Mouse (Mus musculus): ENCODE results near the gene Grem2.

Grem2 gene

DNA sequence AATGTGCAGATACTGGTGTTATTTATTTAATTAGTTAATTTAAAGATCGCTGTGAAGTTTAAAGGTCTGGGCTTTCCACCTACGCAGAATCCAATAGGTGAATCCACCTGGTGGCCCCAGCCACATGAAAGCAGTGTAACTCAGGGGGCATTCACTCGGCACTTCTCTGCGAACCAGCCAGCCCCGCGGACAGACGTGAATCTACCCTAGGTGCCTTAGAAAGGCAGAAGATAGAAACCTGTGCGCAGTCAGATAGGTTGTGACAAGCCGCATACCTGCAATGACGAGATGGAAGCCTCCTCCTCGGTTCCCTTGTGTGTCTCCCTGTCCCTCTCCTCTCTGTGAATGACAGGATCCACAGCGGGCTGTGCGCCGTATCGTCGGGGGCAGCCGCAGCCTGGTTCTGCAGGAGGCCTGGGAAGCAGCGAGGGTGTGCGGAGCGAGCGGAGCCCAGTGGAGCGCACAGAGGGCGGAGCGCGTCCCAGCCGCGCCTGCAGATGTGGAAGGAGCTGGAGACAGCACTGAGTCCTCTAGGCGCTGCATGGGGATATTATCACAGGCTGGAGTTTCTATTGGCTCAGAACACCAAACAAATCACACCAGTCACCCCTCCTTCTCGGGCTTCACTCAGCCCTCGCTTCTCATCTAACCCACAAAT lies at the start of gene Grem2:
Gene Grem2, minus strand, starts transcription at position 522 of the 658 bp plus-strand sequence.
- no peak for DNase-seq

DNA sequence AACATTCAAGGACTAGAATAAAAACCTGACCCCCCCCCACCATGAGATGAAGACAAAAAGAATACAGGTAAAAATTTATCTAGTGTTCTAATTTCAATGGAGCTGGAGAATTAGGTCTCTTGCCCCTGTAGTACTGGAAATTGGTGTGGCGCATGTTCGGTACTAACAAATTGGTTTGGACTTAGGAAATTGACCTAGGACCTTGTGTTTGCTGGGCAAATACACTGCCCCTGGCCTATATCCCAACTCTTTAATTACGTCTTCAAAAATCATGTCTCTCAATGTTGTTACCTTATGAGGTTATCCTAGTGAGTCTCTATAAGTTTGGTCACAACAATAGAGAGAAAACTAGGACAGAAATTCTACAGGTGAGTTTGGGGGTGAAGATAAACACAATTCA lies 38.2 kb upstream of the Grem2 start:
- no peak for DNase-seq

DNA sequence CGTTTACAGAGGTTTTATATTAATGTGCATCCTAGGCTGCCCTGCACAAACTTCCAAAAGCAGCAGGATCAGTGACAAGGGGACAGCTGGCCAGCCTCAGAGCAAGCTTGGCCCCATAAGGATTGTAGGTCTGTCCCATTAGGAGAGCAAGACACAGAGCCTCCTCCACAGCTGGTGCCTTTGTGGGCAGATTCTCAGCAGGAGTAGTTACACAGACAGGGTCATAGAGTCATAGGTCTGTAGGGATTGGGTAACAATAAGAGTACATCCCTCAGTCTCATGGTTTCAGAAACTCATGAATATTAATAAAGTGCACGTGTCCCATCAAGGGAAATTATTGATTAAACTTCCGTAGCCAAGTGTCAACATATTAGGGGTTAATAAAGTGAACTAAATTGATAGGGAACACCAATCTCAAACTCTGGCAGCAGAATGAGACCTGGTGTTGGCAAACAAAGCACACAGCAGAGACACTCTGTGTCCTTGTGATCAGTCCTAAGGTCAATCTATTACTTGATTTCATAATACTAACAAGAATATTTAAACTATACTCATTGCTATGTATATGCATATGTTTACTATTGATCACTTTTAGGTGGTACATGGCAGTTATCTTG lies 9.5 kb upstream of the Grem2 start:
- DNase-seq = no peak

DNA sequence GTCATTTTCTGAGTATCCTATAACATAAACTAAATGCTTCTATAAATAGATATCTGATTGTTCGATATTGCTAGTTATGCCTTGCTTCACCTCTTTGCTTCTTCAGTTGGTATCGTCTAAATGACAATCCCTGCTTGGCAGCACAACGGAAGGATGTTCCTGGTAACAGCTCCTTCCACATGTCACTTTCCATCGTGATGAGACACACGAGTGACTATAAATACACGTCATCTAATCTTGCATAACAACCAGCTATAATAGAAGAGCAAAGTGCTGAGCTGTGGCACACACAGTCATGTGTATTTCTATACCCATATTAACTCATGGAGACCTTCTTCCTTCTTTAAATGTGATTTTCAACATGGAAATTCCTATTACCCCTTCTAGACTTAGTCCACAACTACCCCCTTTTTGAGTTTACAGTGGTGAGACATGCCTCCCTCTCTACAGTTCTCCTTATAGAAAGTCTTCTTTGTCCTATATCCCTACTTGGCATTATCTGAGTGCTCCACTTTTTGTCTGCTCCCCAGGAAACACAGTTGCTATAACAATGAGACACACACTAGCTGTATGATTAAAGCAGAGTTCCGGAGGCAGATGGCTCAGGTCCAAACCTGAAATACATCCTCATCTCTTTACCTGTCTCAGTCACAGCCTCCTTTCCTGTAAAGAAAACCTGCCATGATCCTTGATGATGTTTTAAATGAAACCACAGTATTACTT lies 8.0 kb upstream of the Grem2 start:
- no peak for DNase-seq

DNA sequence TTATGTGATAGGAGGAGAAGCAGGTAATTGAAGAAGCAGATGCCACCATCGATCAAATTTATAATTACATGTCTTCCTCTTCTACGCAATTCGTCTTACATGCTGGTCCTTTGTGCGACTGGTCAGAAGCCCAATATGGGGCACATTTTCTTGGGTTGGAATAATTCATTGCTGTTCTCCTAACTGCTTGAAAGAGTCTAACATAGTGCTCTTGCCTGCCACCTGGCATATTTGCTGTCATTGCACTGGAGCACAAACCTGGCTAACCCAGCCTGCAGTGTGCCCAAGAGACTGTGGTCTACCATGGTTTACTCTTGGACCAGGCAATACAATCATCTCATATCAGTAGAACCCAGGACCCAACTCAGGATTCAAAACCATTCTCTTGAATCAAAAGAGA lies 2.7 kb downstream of the Grem2 start:
- no peak for DNase-seq

DNA sequence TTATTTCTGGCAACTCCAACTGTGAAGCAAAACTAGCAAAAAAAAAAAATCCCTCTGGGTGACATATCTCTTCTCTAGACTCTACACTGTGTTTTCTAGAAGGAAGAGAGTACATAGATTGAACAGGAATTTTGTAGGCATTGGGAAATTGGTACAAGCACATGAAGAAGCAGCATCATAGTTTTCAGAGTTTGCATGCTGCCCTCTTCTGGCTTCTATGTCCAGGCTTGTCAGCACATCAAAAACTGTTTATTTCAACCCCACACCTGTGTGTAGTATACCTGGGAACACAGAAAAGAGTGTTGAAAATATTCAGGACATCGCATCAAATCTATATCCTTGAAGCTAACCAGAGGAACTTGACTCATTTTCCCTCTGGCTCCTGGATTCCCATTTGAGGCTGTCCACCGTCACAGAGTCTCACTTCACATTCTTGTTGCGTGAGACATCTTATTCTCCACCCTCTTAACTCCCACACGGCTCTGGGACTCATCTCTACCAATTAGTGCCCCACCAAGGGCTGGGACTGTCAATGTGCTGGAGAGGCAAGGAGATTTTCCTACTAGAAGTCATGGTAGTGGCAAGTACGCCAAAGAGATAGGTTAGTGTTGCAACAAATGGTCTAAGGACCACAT lies 3.3 kb downstream of the Grem2 start:
- DNase-seq = no peak

DNA sequence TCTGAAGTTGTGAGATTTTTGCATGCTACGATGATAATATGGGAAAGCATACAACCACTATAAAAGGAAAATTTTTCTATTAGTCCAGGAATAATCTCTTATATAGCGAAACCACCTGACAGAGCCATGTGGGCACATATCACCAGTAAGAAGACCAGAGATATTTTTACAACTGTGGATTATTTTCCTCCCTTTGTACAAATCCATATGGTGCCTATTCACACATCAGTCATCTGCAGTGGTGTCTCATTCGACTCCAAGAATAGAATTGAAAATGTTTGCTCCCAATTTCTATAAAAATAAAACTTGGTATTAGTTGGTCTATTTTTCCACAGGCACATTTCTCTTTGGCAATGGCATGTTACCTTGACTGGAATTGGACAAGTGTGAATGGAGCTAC lies 11.8 kb downstream of the Grem2 start:
- DNase-seq = no peak

DNA sequence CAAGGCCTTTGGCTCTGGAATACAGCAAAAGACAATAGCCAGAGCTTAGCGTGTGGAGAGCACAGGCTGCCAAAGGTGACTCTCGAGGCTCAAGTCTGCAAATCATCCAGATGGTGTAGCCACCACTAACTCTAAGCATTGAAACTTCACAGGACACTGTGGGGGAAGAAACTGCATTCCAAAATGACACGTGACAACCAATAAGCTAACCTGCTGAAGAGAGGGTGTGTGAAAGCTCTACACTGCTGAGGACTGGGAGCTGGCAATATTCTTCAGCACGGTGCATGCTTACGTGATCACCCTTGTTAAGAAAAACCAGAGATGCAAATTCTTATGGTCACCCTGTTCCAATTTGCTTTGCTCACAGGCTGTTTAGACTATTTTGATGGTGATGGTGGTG lies 13.4 kb downstream of the Grem2 start:
- no peak for DNase-seq

DNA sequence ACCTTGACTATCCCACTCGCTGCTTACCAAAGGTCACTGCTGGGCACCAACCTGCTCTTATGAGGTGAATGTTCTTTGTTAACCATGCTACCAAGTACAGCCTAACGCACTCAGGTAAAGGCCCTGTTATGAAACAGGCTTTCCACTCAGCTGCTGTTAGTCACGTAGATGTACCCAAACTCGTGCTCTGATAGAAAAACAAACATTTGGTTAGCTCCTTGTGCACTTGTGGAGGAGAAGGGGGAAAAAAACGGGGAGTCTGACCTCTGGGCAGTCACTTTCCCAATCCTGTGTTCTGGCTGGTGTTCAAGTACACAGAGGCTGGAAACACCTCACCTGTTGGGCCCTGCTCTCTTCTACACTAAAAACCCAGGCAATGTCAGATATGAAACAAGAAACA lies 14.0 kb downstream of the Grem2 start:
- no peak for DNase-seq

DNA sequence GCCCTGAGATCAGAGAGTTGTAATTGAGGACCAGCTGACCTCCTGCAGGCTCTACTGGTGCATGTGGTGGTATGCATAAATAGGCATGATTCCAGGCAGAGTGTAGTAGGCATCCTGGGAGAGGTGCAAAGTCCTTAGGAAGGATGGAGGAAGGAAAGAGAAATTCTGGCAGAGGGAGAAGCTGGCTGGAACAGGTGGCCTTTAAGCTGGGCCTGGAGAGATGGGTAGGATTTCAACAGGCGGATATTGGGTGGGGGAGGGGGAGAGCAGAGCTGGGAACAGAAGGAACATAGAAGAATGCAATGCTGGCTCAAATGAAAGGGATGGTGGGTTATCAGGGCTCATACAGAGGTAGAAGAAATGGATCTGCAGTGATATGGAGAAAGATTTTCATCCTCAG lies 18.9 kb downstream of the Grem2 start:
- no peak for DNase-seq

DNA sequence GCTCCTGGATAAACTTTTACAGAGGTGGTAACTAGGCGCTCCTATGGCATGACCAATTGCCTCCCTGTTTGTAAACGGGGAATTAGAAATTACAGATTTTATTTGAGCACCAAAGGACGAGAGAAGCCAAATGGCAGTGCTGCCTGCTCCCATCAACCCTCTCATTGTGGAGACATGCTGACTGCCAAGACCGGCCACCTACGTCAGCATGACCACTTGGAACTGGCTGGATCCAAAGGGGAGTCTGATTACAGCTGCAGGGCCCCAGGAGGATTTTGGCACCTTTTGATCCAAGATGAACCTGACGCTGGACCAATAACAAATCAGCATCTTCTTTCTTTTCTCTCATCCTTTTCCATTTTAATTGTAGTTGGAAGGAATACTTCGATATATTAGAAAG lies 29.1 kb downstream of the Grem2 start:
- no peak for DNase-seq

DNA sequence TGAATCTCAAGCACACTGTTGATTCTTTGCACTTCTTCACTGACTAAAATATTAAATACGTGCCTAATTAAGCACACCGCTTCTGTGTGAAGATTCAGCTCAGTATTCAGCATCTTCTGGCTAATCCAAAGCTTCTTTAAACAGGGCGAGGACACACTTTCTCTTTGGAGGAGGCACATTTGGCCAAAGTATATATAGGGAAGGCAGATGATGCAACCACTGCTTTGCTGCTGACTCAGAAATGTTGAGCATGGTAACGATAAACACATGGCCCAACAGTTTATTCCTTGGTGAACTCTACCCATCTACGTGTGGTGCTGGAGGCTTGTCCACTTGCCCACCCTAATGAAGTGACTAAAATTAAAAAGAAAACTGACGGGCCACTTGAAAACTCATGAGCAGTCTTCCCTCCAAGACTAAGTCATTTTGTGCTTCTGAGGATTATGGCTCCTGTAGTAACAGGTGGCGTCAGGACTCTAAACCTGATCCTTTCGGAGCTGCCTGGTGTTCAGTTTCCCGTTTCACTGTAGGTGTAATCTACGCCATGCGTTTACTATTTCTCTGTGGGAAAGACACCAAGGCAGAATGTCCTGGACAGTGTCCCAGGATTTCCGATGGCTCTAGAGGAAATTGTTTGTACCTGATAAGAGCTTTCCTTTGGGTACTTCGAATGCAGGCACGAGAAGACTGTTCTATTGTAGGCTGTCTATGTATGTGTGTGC lies 32.8 kb downstream of the Grem2 start:
- DNase-seq = no peak

DNA sequence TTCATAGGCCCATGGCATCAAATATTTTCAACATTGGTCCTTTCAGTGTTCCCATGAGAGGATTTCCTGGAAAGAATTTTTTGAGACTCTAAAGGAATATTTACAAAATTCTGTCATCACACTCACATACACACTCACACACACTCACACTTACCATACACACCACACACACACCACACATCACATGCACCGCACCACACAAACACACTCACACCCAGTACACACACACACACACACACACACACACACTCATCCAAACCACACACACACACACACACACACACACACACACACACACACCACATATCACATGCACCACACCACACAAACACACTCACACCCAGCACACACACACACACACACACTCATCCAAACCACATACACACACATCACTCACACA lies 33.5 kb downstream of the Grem2 start:
- no peak for DNase-seq

DNA sequence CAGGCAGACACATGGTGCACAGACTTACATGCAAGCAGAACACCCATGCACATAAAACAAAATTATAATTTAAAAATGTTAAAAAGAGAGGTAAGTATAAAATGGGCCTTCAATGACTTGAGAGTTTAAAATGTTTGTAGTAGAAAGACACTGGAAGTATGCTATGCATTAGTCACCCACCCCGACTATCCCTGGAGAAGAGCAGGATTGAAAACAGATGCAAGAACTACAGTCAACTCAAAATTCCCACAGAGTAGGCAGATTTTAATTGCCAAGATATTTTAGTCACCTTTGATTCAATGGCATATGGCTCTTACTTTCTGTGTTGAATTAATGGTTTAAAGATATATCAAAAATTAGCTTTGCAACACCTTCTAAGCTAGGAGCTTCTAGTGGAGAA lies 39.1 kb downstream of the Grem2 start:
- no peak for DNase-seq

DNA sequence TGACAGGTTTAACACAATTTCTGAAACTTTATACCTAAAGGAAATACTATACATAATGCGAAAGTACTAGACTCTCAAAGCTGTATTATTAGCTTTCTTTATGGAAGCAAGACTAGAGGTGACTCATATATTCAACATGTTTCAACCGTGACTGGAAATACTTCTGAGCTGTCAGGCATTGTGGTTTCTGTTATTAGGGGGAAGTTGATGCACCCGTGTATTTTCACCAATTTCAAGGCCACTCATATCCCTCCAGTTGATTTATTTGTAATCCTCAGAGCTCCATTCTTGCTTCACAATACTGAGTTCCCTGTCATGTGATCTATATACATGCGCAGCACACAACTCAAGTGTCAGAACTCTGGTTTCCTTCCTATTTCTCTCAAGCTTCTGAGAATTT lies 46.4 kb downstream of the Grem2 start:
- no peak for DNase-seq

DNA sequence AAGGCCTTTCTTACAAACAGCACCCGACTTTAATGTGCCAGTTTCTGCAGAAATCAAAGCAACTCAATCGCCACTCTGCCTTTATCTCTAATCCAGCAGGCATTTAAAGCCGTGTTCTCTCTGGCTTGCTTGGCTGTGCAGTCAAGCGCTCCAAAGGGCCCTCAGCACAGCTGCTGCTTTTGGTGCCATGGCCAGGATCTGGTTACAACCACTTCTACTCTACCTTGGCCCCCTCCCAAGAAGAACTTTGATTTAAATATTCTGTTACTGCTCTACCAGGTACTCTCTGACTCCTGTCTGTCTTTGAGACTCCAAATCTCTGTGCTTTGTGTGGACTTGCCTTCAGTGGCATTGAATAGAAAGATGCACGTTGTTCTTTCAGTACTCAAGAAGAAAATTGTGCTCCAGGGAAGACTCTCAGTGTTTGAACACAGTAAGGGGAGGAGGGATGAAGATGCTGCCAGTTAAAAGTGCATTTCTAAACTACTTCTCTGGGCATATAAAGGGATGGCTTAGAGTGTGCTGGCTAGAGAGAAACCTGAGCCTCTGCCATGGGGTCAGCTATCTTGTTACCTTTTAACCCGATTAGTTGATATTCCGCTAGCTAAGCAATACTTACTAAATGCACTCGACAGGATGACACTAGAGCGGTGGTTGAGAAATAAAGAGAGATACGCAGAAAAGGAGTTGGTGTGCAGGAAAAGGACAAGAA lies 61.1 kb downstream of the Grem2 start:
- no peak for DNase-seq

DNA sequence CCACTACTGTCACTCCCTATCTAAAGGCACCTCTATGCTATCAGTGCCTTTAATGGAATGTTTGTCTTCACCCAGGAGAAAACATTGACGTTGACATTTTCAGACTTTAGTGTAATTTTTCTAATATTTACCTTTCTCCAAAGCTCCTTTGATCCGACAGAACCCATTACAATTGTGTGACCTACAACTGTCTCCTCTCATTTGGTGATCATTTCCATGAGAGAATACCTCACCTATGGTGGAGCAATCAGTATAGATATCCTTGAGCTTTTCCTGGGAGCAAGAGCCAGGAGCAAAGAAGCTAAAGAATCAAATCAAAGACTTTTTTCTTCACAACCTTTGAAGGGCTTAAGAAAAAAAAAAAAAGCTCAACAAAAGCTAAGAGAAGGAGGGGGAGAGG lies 65.4 kb downstream of the Grem2 start:
- no peak for DNase-seq

DNA sequence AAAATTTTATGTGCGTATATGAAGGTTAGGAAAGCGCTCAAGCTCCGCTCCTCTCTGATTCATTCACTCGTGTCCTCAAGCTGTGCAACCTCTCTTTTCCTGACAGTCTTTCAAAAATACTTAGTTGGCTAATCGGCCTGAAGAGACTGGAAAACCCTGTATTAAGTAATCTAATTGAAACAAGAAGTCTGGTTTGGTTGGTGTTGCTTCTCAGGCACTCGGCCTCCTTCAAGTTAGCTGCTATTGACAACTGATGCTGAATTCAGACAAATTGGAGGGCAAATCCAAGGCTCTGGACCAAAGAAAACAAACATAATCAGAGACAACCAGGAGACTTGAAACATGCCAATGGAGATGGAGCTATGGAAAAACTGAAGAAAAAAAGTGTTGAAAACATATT lies 76.8 kb downstream of the Grem2 start:
- no peak for DNase-seq

DNA sequence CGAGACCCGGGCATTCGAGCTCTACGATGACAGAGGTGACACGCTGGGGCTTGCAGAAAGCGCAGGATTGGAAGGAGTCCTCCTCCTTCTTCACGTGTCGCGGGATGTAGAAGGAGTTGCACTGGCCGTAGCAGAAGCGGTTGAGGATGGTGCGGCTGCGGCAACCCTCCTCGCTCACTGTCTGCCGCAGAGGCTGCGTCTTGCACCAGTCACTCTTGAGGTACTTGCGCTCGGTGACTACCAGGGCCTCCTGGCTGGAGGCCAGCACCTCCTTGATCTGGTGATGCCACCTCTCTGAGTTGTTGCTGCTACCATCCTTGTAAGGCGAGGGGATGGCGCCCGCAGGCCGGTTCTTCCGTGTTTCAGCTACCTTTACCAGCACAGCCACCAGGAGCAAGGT lies 84.8 kb downstream of the Grem2 start:
- no peak for DNase-seq

DNA sequence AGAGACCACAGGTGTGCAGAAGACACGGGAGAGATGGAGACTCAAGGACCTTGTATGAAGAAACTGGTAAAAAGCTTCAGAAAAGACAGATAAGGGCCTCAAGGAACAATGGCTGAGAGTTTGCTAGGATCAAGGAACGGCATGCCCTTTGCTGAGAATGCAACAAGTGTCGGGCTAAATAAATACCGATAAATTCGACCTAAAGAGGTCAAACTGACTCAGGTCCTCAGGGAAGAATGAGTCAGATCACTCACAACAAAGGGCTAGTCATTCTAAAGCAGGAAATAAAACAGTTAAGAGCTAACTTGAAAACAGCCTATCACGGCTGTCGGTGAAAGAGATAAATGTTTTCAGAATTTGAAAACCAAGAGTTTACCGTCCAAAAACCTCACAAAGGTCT lies 95.1 kb downstream of the Grem2 start:
- no peak for DNase-seq

DNA sequence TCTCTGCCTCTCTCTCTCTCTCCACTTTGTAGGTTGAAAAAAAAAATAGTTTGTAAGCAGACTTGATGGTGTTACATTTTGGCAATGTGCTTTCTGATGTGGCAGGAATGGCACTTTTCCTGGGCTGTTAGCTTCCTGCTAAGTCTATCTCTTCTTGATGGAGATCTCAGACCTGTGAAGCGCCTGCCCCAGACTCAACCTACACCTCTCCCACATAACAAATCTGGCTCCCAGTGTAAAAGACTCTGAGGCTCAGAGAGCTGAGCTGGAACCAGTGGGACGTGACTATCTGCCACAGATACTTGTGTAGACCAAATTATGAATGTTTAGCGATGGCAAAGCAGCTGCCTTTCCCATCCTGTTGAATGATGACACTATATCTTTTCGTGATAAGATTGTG lies 109.8 kb downstream of the Grem2 start:
- DNase-seq = no peak

DNA sequence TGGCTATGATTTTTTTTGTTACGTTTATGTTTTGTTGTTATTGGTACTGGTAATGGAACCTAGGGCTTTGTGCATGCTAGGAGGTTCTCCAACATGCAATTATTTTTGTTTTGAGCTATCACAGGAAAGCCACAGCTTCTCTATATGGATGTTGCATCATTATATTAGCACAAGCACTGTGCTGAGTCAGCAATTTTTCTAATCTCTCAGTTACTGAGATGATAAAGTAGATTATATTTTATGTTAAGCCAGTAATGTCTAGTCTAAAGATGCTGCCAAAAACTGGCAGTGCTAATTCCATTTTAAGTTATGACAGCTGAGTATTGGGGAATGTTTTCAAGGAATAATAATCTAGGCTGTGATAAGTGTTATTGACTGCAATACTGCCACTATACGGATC lies 133.0 kb downstream of the Grem2 start:
- no peak for DNase-seq
